Comparison of ENCODE assay signal across 8 mouse cellular contexts in the genomic region with DNA sequence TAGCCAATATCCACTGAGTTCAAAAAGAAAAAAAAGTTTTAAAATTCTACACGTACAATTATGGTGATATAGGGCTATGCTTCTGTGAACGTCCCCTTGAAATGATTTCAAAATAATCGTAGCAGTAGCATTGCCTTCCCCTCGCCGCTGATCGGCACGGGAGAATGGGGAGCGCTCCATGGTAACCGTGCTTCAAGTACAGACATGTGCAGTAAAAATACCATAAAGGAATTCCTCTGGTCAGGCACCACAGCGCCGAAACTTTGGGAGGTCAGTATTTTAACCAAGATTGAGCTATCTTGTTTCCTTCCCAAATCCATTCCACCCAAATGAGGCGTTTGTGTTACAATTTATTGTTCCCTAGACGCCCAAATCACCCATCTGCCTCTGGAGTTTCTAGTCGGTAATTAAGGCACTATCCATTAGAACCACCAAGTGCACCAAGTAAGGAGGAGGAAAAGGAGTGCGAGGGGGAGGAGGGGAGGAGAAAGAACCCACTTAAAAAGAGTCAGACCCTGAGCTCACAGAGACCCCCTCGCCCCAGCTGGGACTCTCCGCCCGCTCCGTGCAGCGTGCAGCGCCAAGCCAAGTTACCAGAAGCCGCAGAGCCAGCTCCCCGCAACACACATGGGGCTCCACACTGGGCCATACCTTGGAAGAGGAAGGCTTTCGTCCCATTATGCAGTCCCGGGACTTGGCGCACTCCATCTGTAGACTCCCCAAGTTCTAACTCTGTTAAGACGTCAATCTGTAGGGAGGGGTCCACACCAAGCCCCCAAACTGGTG. TPM values are rescaled to one million over a fixed set of nuclear protein-coding genes. Genes with fewer than 3 reads are reported as not detected.
DNase-seq lines count a peak whose midpoint lies in the region; ATAC-seq and TF ChIP-seq lines count a peak whose summit lies in the region.

No protein-coding gene starts in this region.

- no peaks in the 10 kb centered on the region for H3K36me3 ChIP-seq in liver, embryonic 11.5 days (ENCODE audit: control insufficient read depth, insufficient read depth, low read length)
- no peaks in the 10 kb centered on the region for H3K36me3 ChIP-seq in embryonic facial prominence, embryonic 10.5 days (replicated peaks)
- no peaks in the 10 kb centered on the region for H3K36me3 ChIP-seq in intestine, postnatal 0 days (ENCODE audit: control insufficient read depth, insufficient read depth)
- H3K36me3 ChIP-seq in heart, adult 2 months (ENCODE audit: control insufficient read depth, insufficient read depth, low read length): no peaks in the 10 kb centered on the region

- peak overlapping the region; percentile 51; the same call in 1 of the 2 replicates for H3K4me3 ChIP-seq in liver, embryonic 11.5 days (ENCODE audit: low read depth, low read length)
- peak overlapping the region; percentile 79 for H3K4me3 ChIP-seq in embryonic facial prominence, embryonic 10.5 days
- peak overlapping the region; percentile 41; the same call in 1 of the 2 replicates for H3K4me3 ChIP-seq in intestine, postnatal 0 days (ENCODE audit: low read depth, low read length)
- H3K4me3 ChIP-seq in heart, adult 2 months: no peak overlapping the region

- no peak overlapping the region; the same call in 1 of the 2 replicates for H3K4me2 ChIP-seq in liver, embryonic 11.5 days
- peak overlapping the region; percentile 66 for H3K4me2 ChIP-seq in intestine, postnatal 0 days (replicated peaks; ENCODE audit: low read depth)

- H3K9ac ChIP-seq in liver, embryonic 11.5 days (ENCODE audit: low read depth, low read length): no peak overlapping the region
- H3K9ac ChIP-seq in intestine, postnatal 0 days (ENCODE audit: low read depth, low read length): no peak overlapping the region
- H3K9ac ChIP-seq in heart, adult 2 months (ENCODE audit: low read depth, low read length): no peak overlapping the region

- no peak overlapping the region for H3K27ac ChIP-seq in liver, embryonic 11.5 days (ENCODE audit: low read depth, low read length)
- H3K27ac ChIP-seq in embryonic facial prominence, embryonic 10.5 days (replicated peaks): peak overlapping the region; percentile 86; the same call in 1 of the 2 replicates
- no peak overlapping the region for H3K27ac ChIP-seq in intestine, postnatal 0 days (ENCODE audit: low read depth, low read length)
- H3K27ac ChIP-seq in heart, adult 2 months: no peak overlapping the region

- ATAC-seq in liver, embryonic 11.5 days (replicated peaks; ENCODE audit: low FRiP score): no peak
- ATAC-seq in intestine, postnatal 0 days: no peak

- no peak for TF ChIP-seq EP300 in heart, adult 2 months (IDR thresholded peaks at IDR 0.05; ENCODE audit: insufficient read depth, low read depth, low read length)

- H3K4me1 ChIP-seq in liver, embryonic 11.5 days (replicated peaks; ENCODE audit: control insufficient read depth, insufficient read depth, low read length): no peaks in the 10 kb centered on the region; the same call in 1 of the 2 replicates
- H3K4me1 ChIP-seq in embryonic facial prominence, embryonic 10.5 days: peaks cover 20% of the 10 kb centered on the region
- H3K4me1 ChIP-seq in intestine, postnatal 0 days (replicated peaks; ENCODE audit: control insufficient read depth, insufficient read depth, low read length): no peaks in the 10 kb centered on the region
- H3K4me1 ChIP-seq in heart, adult 2 months (ENCODE audit: control insufficient read depth, insufficient read depth, low read length): no peaks in the 10 kb centered on the region

- no peak for TF ChIP-seq CTCF in intestine, postnatal 0 days (IDR thresholded peaks at IDR 0.05; ENCODE audit: low read depth)
- TF ChIP-seq CTCF in heart, adult 2 months (IDR thresholded peaks at IDR 0.05): no peak

- H3K27me3 ChIP-seq in liver, embryonic 11.5 days (replicated peaks; ENCODE audit: control insufficient read depth, insufficient read depth, low read length): peaks cover 34% of the 10 kb centered on the region
- peaks cover 32% of the 10 kb centered on the region for H3K27me3 ChIP-seq in embryonic facial prominence, embryonic 10.5 days (replicated peaks; ENCODE audit: low read depth, poor library complexity, severe bottlenecking)
- H3K27me3 ChIP-seq in intestine, postnatal 0 days (replicated peaks; ENCODE audit: control insufficient read depth, insufficient read depth, low read length): peaks cover 32% of the 10 kb centered on the region
- peaks cover 11% of the 10 kb centered on the region for H3K27me3 ChIP-seq in heart, adult 2 months (ENCODE audit: control insufficient read depth, insufficient read depth, low read length)

- no peaks in the 10 kb centered on the region for H3K79me2 ChIP-seq in heart, adult 2 months (replicated peaks; ENCODE audit: control insufficient read depth, insufficient read depth, low read length)

- intact Hi-C loops in heart, adult 2 months (cut with DNase I): no loop called here

- TF ChIP-seq POLR2A in heart, adult 2 months (IDR thresholded peaks at IDR 0.05; ENCODE audit: insufficient read depth, low read depth, low read length): no peak

- no peak for DNase-seq in liver, embryonic 11.5 days (ENCODE audit: low spot score)
- no peak for DNase-seq in liver
- peak; percentile 47 for DNase-seq in embryonic facial prominence, embryonic 10.5 days (ENCODE audit: low spot score)
- peak; percentile 30 for DNase-seq in right cerebral cortex, postnatal 4 days
- DNase-seq in ovary, postnatal 36 days (ENCODE audit: low spot score): no peak
- no peak for DNase-seq in ovary, adult 18-20 months (ENCODE audit: low spot score)
- DNase-seq in heart, adult 2 months: no peak

- no peaks in the 10 kb centered on the region for H3K9me3 ChIP-seq in liver, embryonic 11.5 days (ENCODE audit: control insufficient read depth, low read length)
- no peaks in the 10 kb centered on the region for H3K9me3 ChIP-seq in embryonic facial prominence, embryonic 10.5 days
- H3K9me3 ChIP-seq in intestine, postnatal 0 days (ENCODE audit: control insufficient read depth): no peaks in the 10 kb centered on the region

- 8% methylated on average over 27 of the region's 27 CpGs for WGBS in liver, embryonic 11.5 days
- WGBS in embryonic facial prominence, embryonic 10.5 days: 3% methylated on average over 27 of the region's 27 CpGs
- 6% methylated on average over 27 of the region's 27 CpGs for WGBS in intestine, postnatal 0 days
- WGBS in heart, adult 2 months: 7% methylated on average over 27 of the region's 27 CpGs

RNA-seq across cellular contexts. Expression of a gene that starts 1.5 kb away (rescaled TPM):
- 1.8 and 1.9 TPM in 2 replicates for polyA plus RNA-seq in liver, embryonic 11.5 days (2014; fragmentation: Nextera tagmentation; extraction: Ambion mirVana)
- polyA plus RNA-seq in embryonic facial prominence, embryonic 10.5 days (2016; fragmentation: Nextera tagmentation; extraction: Ambion mirVana): 20.2 and 25.5 TPM in 2 replicates
- polyA plus RNA-seq in intestine, postnatal 0 days (2015; fragmentation: Nextera tagmentation; extraction: Ambion mirVana): 4.9 and 6.7 TPM in 2 replicates
- total RNA-seq in heart, adult 2 months (2021): under 1 TPM in 1 of 2 experiments, not detected in 1; 0.08 TPM
- polyA plus RNA-seq in heart, adult 2 months (2012; rRNA removed): 0.06 and 0.23 TPM in 2 replicates

Comparison
In these comparisons a context has a peak if more than half of its experiments do, and no peak if none do; other contexts are left out.
1. DNase-seq: peak in embryonic facial prominence, embryonic 10.5 days (single experiment) and right cerebral cortex, postnatal 4 days (single experiment); none in liver, embryonic 11.5 days (single experiment), liver (single experiment), ovary, postnatal 36 days (single experiment), ovary, adult 18-20 months (single experiment) and heart, adult 2 months (0 of 2).